Mouse (Mus musculus) hematopoietic multipotent progenitor cell, adult 10-12 weeks (in vitro differentiated cells): ENCODE results near the gene Mfsd7a. TPM values are rescaled to one million over a fixed set of nuclear protein-coding genes. Genes with fewer than 3 reads are reported as not detected.

Experiments used
- polyA plus RNA-seq: library from polyadenylated mRNA; stranded (reverse); fragments of >175 nt; gene quantifications from 2 replicates; pipeline ENCODE4 v1.2.3, GENCODE M21; 2012; ENCODE audit warnings: low replicate concordance

The Mfsd7a gene
- 0.58 and 1.2 TPM in 2 replicates for polyA plus RNA-seq

DNA sequence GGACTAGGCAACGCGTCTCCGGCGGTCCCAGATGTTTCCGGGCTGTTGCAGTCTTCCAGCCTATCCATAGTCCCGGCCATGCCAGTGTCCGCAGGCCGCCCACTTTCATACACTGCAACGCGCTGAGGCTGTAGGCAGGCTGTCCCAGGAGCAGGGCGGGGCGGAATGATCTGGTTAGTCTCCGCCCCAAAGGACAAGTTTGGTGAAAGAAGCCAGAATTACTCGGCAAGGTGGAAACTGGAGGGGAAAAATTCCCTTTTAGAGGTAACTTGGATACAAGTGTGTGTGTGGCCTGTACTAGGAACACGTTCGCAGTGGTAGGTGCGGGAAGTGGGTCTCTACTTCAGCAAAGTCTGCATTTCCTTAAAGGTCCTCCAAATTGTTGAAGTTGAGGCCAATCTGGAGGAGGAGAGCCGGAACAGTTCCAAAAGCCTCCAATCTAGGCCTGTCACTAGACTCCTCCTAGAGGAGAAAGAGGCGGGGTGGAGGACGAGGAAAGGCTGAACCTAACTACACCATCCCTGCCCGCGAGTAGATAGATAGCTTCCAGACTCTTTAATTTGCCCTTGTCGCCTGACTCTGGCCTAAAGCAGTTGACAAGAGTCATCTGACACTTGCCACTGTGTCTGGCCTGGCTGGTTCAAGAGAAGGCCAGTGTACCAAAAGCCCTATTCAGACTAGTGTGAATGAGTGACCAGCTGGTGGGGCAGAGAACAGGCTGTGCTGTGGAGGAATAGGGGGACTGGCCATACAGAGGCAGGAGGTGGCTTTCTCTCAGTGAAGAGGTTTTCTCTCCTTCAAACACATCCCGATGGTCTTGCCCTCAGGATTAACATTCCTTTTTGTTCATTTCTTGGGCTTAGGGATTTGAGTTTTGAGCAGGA lies at the start of gene Mfsd7a:
Gene Mfsd7a (minus strand): TSS at position 107 of the 884 bp plus-strand sequence.

DNA sequence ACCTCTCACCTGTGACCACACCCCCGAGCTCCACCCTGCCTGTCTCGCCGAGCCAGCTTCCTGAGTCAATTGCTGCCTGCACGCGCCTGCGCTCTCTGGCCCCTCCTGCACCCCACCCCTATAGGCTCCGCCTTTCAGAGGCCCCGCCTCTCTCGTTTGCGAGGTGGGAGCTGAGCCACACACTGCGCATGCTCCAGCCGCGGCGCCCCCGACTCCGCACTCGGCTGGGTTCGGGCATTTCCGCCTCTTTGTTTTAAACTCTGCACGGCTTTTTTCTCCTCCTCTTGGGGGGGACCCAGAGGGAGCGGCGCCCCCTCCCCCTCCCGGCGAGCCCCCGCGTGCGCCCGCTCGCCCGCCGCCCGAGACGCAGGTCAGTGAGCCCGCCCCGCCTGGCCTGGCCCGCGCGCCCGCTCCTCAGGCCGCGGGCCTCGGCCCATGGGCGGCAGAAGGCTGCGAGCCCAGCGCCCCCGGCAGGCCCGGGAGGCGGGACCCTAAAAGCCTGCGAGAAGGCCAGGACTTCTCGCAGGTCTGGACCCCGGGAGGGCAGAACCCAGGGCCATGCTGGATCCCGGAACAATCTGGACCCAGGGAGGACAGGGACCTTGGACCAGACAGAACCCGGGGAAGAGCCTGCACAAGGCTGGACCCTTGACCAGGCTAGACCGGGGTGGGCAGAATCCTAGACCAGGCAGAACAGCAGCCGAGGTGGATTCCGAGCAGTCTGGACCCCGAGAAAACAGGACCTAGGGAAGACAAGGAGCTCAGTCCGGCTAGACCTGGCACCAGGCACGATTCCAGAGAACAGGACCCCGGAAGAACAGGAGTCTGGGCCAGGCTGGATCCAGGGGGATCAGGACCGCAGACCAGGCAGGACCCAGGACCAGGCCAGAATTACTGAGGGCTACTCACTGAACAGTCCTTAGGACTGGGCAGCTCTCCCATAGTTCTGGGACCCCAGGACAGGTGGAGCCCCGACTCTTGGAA lies 12.7 kb upstream of the Mfsd7a start, which contains the start of gene Pcgf3:
Gene Pcgf3 (plus strand): TSS at position 151 of the 984 bp plus-strand sequence.

GRCm38 (mm10) chr5:108433804-108434587 lies 14.7 kb downstream of the Mfsd7a start, which contains the start of gene Atp5k:
Atp5k (minus strand) TSS chr5:108434448.

Other genes starting within 250 kb of the Mfsd7a start
- gene Dr1, start 180.0 kb downstream of the Mfsd7a start, polyA plus RNA-seq: 20.5 and 32.3 TPM in 2 replicates
- 0.68 and 1.2 TPM in 2 replicates for gene Pigg, start 136.3 kb downstream of the Mfsd7a start, polyA plus RNA-seq
- 0.12 and 0.35 TPM in 2 replicates for gene Gm42517, start 81.0 kb downstream of the Mfsd7a start, polyA plus RNA-seq
- not detected in 2 replicates for gene Pde6b, start 60.5 kb downstream of the Mfsd7a start, polyA plus RNA-seq
- gene Atp5k, start 14.4 kb downstream of the Mfsd7a start, polyA plus RNA-seq: 25.5 and 43.8 TPM in 2 replicates
- gene Pcgf3, start 12.3 kb upstream of the Mfsd7a start, polyA plus RNA-seq: 12.2 and 16.4 TPM in 2 replicates
- gene Cplx1, start 101.1 kb upstream of the Mfsd7a start, polyA plus RNA-seq: 0.24 and 0.42 TPM in 2 replicates
- gene Gak, start 180.9 kb upstream of the Mfsd7a start, polyA plus RNA-seq: 78.6 and 91.9 TPM in 2 replicates
- gene Tmem175, start 180.9 kb upstream of the Mfsd7a start, polyA plus RNA-seq: 2.8 and 4.8 TPM in 2 replicates
- gene Idua, start 211.4 kb upstream of the Mfsd7a start, polyA plus RNA-seq: 19.4 and 24.3 TPM in 2 replicates
- gene Dgkq, start 220.8 kb upstream of the Mfsd7a start, polyA plus RNA-seq: 6.7 and 11.7 TPM in 2 replicates
- 0.11 and 2.2 TPM in 2 replicates for gene Slc26a1, start 226.7 kb upstream of the Mfsd7a start, polyA plus RNA-seq
- 4.9 and 9.6 TPM in 2 replicates for gene Fgfrl1, start 243.5 kb upstream of the Mfsd7a start, polyA plus RNA-seq